Mouse (Mus musculus) mouse trophoblast stem cell (cell line): ENCODE results near the gene Mettl18.

Source experiments
- in situ Hi-C, 2 experiments: fragments of 300-500 bp; cut with MseI, MboI; formaldehyde crosslinking; loops; 2 replicates in 1 of 2; 3 replicates in 1 of 2; pipeline ENCODE4 v1.15.1; 2025

Mettl18 gene

GRCm38 (mm10) chr1:164043549-164043948 is 48.9 kb downstream of the Mettl18 start:
- in situ Hi-C loops: no loop called here
